Mouse (Mus musculus): Measurements from ENCODE around the gene Pprc1. TPM values are rescaled to one million over a fixed set of nuclear protein-coding genes. Genes with fewer than 3 reads are reported as not detected.

The Pprc1 gene
- polyA plus RNA-seq, 1 experiment from 2014 or later = 16.9 TPM

DNA sequence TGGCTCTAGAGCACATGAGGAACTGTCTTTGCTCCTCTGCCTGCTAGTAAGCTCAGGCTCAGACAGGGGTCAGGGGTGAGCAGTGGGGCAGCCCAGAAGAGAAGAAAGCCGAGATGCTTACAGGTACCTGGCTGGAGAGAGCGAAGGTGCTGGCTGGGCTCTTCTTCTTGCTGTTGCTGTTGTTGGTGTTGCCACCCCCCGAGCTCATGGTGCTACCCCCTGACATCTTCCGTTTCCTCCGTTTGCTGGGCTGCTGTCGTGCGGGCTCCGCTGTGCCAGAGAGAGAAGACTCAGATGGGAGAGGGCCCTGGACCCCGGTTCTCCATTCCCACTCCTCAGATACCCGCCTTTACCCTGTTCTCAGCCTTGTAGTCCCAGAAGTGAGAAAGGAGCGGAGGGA is 10.8 kb upstream of the Pprc1 start:
- WGBS = 93% methylated on average over 11 of the region's 11 CpGs
- H3K4me2 ChIP-seq (ENCODE audit: low read length) = no peak overlapping the region
- no peaks in the 10 kb centered on the region for H3K9me3 ChIP-seq (replicated peaks; ENCODE audit: low read length)
- H3K27ac ChIP-seq = no peak overlapping the region
- no peak for DNase-seq (ENCODE audit: low spot score)
- no peak for ATAC-seq (replicated peaks; ENCODE audit: low FRiP score, low read depth)
- peaks cover 8% of the 10 kb centered on the region; the same call in 1 of the 2 replicates for H3K4me1 ChIP-seq (replicated peaks; ENCODE audit: insufficient read depth, low read length)
- H3K27me3 ChIP-seq (ENCODE audit: insufficient read depth, low read length) = no peaks in the 10 kb centered on the region
- H3K36me3 ChIP-seq (ENCODE audit: insufficient read depth, low read length) = peaks cover 49% of the 10 kb centered on the region
- TF ChIP-seq CTCF (IDR thresholded peaks at IDR 0.05; ENCODE audit: low read depth) = no peak
- no peak overlapping the region for H3K4me3 ChIP-seq (replicated peaks; ENCODE audit: low read depth, low read length)
- no peak overlapping the region for H3K9ac ChIP-seq (ENCODE audit: low read depth, low read length)

DNA sequence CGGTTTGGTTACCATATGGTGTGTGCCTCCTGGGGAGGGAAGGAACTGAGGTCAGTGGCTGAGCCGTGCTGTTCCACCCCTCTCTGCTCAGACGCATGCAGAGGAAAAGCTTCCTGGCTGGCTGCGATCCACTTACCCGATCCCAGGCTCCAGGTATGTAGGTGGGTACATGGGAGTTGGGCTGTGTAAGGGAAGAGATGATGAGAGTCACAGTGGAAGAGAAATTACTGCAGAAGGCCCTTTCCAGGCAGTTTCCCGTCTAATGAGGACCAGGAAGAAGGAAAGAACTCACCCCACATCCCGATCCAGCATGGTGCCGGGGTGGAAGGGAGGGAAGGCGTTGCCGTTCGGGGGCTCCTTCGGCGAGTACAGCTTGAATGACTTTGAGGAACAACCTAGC is 8.7 kb upstream of the Pprc1 start:
- no peaks in the 10 kb centered on the region for H3K27me3 ChIP-seq (ENCODE audit: insufficient read depth, low read length)
- H3K4me1 ChIP-seq (replicated peaks; ENCODE audit: insufficient read depth, low read length) = peaks cover 18% of the 10 kb centered on the region
- no peak overlapping the region for H3K4me3 ChIP-seq (replicated peaks; ENCODE audit: low read depth, low read length)
- H3K4me2 ChIP-seq (ENCODE audit: low read length) = no peak overlapping the region
- no peak overlapping the region for H3K27ac ChIP-seq
- ATAC-seq (replicated peaks; ENCODE audit: low FRiP score, low read depth) (no peak), DNase-seq (ENCODE audit: low spot score) (no peak)
- WGBS = 90% methylated on average over 13 of the region's 13 CpGs
- H3K36me3 ChIP-seq (ENCODE audit: insufficient read depth, low read length) = peaks cover 49% of the 10 kb centered on the region
- no peaks in the 10 kb centered on the region for H3K9me3 ChIP-seq (replicated peaks; ENCODE audit: low read length)
- no peak for TF ChIP-seq CTCF (IDR thresholded peaks at IDR 0.05; ENCODE audit: low read depth)
- H3K9ac ChIP-seq (ENCODE audit: low read depth, low read length) = no peak overlapping the region

- ATAC-seq (replicated peaks; ENCODE audit: low FRiP score, low read depth) = no peak
- no peak overlapping the region for H3K27ac ChIP-seq
- 80% methylated on average over 13 of the region's 13 CpGs for WGBS
These were observed 8.0 kb upstream of the Pprc1 start for GRCm38 (mm10) chr19:46036477-46037242.

GRCm38 (mm10) chr19:46037243-46037924 is 7.3 kb upstream of the Pprc1 start:
- WGBS = 19% methylated on average over 6 of the region's 6 CpGs
- Histone ChIP-seq H3K27ac (no peak overlapping the region), H3K4me2 (ENCODE audit: low read length) (peak overlapping the region; percentile 83), H3K4me3 (replicated peaks; ENCODE audit: low read depth, low read length) (peak overlapping the region; percentile 71), H3K9ac (ENCODE audit: low read depth, low read length) (peak overlapping the region; percentile 82; the same call in 1 of the 2 replicates), H3K36me3 (ENCODE audit: insufficient read depth, low read length) (peaks cover 37% of the 10 kb centered on the region), H3K4me1 (replicated peaks; ENCODE audit: insufficient read depth, low read length) (peaks cover 32% of the 10 kb centered on the region), H3K27me3 (ENCODE audit: insufficient read depth, low read length) (no peaks in the 10 kb centered on the region), H3K9me3 (replicated peaks; ENCODE audit: low read length) (no peaks in the 10 kb centered on the region)
- ATAC-seq (replicated peaks; ENCODE audit: low FRiP score, low read depth) = no peak
- no peak for TF ChIP-seq CTCF (IDR thresholded peaks at IDR 0.05; ENCODE audit: low read depth)
- DNase-seq (ENCODE audit: low spot score) = peak; percentile 48

More at GRCm38 (mm10) chr19:46036477-46037242, 8.0 kb upstream of the Pprc1 start:
- Histone ChIP-seq H3K9ac (ENCODE audit: low read depth, low read length) (peak overlapping the region; percentile 27; the same call in 1 of the 2 replicates), H3K4me2 (ENCODE audit: low read length) (peak overlapping the region; percentile 83), H3K4me1 (replicated peaks; ENCODE audit: insufficient read depth, low read length) (peaks cover 25% of the 10 kb centered on the region), H3K27me3 (ENCODE audit: insufficient read depth, low read length) (no peaks in the 10 kb centered on the region), H3K9me3 (replicated peaks; ENCODE audit: low read length) (no peaks in the 10 kb centered on the region), H3K4me3 (replicated peaks; ENCODE audit: low read depth, low read length) (peak overlapping the region; percentile 9), H3K36me3 (ENCODE audit: insufficient read depth, low read length) (peaks cover 44% of the 10 kb centered on the region)
- peak; percentile 43 for TF ChIP-seq CTCF (IDR thresholded peaks at IDR 0.05; ENCODE audit: low read depth)
- no peak for DNase-seq (ENCODE audit: low spot score)

DNA sequence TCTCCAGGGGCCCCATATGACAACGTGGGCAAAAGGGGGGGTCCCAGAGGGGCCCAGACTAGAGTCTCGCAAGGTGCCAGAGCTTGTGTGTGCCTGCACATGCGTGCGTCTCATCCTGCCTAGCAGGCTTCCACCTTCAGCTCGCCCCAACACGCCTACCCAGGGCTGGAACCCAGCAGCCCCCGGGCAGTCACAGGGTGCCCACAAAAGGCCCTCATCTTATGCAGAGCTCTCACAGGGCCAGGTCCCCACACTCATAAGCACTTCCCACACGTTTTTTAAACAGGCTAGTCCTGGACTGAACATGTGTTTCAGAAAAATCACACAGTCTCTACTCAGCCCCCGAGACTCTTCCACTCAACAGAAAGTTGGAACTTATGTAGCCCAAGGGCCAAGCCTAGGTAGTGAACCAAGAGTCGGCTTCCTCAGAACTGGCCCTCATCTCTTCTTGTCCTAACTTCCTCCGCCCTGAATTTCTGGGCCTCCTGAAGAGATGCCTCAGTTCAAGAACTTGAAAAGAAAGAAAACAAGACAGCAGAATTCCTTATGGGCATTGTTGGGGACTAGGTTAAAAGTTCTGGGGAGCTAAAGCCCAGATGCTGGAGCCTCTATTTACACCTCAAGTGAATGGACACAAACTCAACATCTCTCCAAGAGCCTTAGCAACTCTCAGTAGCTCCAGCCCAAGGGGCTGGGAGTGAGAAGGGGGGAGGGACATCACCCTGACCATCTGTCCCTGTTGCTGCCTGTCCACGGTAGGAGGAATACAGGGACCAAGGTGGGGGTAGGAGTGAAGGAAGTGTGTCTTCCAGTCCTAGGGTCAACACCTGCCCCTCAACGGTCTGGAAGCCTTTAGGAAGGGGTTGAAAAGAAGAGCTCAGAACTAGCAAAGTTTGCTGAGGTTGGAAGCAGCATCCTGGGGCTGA is 6.5 kb upstream of the Pprc1 start:
- Histone ChIP-seq H3K27me3 (ENCODE audit: insufficient read depth, low read length) (no peaks in the 10 kb centered on the region), H3K4me2 (ENCODE audit: low read length) (peak overlapping the region; percentile 83), H3K9me3 (replicated peaks; ENCODE audit: low read length) (no peaks in the 10 kb centered on the region), H3K4me1 (replicated peaks; ENCODE audit: insufficient read depth, low read length) (peaks cover 40% of the 10 kb centered on the region), H3K4me3 (replicated peaks; ENCODE audit: low read depth, low read length) (peak overlapping the region; percentile 71), H3K9ac (ENCODE audit: low read depth, low read length) (peak overlapping the region; percentile 82), H3K36me3 (ENCODE audit: insufficient read depth, low read length) (peaks cover 29% of the 10 kb centered on the region), H3K27ac (peak overlapping the region; percentile 94)
- ATAC-seq (replicated peaks; ENCODE audit: low FRiP score, low read depth) = no peak
- TF ChIP-seq CTCF (IDR thresholded peaks at IDR 0.05; ENCODE audit: low read depth) = no peak
- WGBS = 9% methylated on average over 13 of the region's 13 CpGs
- DNase-seq (ENCODE audit: low spot score) = no peak

DNA sequence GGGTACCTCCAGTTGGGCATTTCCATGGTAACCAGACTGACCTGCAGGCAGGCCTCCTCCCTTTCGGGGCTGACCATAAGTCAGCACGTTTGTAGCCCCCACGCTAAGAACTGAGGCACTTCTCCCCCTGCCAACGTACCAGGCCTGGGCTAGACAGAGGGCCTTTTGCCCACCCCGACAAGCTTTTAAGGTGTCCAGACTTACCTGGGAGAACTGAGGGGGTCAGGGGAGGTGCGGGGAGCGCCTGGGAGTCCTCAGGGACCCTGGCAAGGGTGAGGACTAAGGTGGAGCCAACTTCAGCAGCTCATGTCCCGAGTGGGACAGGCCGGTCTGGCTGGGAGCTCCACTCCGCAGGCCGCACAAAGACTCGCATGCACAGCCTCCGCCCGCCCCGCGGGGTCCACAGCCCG is 5.8 kb upstream of the Pprc1 start:
- peak overlapping the region; percentile 94 for H3K27ac ChIP-seq
- 0% methylated on average over 17 of the region's 17 CpGs for WGBS
- peak overlapping the region; percentile 71 for H3K4me3 ChIP-seq (replicated peaks; ENCODE audit: low read depth, low read length)
- ATAC-seq (replicated peaks; ENCODE audit: low FRiP score, low read depth) = peak; percentile 3; the same call in 1 of the 2 replicates
- peak overlapping the region; percentile 82 for H3K9ac ChIP-seq (ENCODE audit: low read depth, low read length)
- H3K36me3 ChIP-seq (ENCODE audit: insufficient read depth, low read length) = peaks cover 23% of the 10 kb centered on the region
- no peak for DNase-seq (ENCODE audit: low spot score)
- H3K9me3 ChIP-seq (replicated peaks; ENCODE audit: low read length) = no peaks in the 10 kb centered on the region
- peaks cover 46% of the 10 kb centered on the region for H3K4me1 ChIP-seq (replicated peaks; ENCODE audit: insufficient read depth, low read length)
- TF ChIP-seq CTCF (IDR thresholded peaks at IDR 0.05; ENCODE audit: low read depth) = no peak
- peak overlapping the region; percentile 83 for H3K4me2 ChIP-seq (ENCODE audit: low read length)
- H3K27me3 ChIP-seq (ENCODE audit: insufficient read depth, low read length) = no peaks in the 10 kb centered on the region
